Mouse (Mus musculus): ENCODE results near the gene Ggt5.

Ggt5 gene

DNA sequence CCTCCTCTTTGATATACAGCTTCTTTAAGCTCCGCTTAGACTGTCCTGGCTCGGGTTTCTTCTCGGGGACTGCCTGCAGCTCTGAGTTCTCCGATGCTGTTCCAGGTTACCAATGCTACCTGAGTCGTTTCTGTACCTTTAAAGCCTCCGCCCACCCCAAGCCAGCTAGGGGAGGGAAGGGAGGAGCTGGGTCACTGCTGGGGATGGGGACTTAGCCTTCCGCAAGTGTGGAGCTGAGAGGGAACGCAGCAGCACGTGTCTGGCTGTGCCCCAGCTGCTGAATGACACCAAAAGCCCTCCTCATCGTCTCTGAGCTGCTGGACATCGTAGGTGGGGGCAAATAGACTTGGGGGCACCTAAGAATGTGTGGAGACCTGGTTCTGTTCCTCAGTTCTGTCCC lies 20.7 kb upstream of the Ggt5 start:
- in situ Hi-C loops (cut with MboI), result no loop called here

DNA sequence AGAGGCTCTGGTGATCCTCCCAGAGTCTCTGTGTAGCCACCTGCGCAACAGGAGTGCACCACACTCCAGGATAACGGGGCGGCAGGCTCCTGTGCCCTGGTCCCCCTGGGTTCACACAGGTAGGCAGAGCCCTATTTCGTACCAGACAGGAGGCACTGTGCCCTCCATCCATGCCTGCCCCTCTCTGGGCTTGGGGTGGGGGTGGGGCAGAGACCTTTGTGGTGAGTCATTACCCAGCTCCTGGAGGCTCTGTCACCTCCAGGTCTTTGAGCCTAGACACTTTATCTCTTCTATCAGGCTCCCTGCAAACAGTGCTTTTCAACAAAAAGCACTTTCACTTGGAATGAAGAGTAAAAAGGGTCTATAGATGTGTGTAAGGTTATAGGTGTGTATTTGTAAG lies 20.3 kb upstream of the Ggt5 start:
- in situ Hi-C loops (cut with MboI), result no loop called here

DNA sequence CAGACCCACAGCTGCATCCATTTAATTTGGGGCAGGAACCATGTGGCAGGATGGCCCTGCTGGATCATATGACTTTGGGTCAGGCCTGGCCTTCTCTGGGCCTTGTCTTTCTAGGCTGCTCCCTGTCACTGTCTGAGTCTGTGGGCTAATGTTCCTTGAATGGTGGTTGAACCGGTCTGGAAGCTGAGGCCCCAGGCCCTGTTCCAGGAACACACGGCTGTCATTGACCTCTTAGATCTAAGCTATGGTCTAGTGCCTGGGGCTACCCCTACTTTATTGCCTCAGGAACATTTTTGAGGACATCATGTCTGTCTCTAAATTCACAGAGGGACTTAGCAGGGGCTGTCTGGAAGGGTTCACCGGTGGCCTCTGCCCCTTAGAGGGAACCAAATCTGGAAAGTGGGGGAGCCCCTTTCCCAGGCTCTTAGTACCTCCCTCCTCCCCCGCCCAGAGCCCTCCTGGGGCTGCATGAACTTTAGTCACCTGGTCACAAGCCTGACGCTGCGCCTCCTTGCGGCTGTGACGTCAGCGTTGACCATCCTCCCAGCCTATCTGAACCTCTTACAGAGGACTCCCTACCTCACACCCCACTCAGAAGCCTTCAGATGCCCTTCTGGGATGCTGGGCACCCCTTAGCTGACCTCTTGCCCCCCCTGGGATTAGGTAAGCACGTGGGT lies 18.0 kb upstream of the Ggt5 start:
- in situ Hi-C loops (cut with MboI), result no loop called here

DNA sequence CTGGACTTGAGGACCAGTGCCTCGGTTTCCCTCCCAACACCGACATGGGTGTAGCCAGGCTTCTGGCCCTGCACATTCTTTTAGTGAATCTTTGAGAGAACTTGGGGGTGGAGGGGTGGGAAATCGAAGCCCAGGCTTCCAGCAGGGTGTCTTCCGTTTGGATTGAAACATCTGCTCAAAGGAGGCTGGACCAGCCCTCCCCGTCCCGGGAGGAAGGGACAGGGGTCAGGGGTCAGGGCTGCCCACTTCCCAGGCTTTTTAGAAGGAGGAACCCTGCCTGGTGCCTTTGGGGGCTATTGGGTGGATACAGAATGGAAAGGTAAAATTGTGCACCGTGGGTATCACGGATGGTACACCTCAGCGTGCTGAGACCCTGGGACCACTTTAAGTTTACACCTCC lies 17.2 kb upstream of the Ggt5 start:
- in situ Hi-C loops (cut with MboI), result no loop called here

DNA sequence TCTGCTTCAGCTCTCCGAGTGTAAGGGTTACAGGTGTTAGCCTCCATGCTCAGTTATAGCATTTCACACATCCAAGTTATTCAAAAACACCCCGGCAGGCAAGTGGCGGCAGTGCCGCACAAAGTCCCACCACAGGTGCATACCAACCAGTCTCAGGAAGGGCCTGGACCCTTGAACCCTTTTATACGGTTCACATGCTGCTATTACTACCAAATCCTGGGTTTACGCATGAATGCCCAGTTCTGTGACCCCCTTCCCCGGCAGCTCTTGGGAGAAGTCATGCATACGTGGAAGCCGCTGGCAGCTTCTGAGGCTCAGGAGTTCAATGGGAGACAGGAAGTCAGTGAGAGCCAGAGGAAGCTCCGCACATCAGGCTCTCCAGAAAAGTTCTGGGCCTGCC lies 16.0 kb upstream of the Ggt5 start:
- in situ Hi-C loops (cut with MboI), result no loop called here

DNA sequence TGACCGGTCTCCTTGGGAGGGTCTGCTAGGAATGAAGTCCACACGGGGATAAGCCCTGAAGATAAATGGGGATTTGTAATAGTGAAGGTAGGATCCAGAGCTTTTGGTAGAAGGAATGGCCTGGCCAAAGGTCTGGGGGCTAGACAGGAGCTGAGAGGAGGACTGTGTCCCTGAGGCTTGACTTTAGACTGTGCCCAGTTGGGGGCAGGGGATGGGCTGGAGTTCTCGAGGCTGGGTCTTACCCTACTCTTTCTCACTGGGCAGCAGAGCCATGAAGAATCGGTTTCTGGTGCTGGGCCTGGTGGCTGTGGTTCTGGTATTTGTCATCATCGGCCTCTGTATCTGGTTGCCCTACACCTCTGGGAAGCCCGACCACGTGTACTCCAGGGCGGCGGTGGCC lies 15.2 kb upstream of the Ggt5 start:
- in situ Hi-C loops (cut with MboI), result no loop called here

DNA sequence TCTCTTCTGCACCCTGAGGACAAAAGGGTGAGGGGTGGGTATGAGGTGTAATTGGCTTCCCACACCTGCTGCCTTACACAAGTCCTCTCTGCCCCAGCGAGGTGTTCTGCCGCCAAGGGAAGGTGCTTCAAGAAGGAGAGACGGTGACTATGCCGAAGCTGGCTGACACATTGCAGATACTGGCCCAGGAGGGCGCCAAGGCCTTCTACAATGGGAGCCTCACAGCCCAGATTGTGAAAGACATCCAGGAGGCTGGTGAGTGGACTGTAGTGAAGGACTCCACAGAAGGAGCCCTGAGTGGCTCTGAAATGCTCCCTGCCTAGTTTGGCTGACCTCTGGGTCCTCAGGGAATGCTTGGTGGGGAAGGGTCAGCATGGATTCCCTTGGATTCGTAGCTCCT lies 10.0 kb upstream of the Ggt5 start:
- in situ Hi-C loops (cut with MboI), result no loop called here

DNA sequence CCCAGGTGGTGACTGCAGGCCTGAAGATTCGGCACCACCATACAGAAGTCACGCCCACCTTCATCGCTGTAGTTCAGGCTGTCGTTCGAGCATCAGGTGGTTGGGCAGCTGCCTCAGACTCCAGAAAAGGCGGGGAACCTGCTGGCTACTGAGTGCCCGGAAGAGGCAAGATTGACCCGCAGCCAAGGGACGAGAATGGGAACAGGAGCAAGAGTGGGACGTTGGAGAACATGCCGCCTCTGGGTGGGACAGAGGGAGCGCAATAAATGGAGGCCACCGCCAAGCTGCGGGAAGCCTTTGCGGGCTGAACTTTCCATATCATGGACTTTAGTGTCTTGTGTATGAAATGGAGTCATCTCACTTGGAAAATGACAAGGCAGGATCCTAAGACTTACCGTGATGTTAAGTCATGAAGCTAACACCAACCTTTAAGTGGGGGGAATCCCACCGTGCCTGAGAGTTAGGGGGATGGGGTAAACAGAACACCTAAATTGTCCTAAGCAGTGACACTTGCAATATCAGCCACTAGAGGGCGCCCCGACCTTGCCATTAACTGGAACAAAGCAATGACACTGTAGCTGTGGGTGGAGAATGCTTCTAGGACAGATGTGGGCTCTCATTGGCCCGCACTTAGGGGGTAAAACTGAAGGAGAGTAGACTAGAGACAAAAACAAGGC lies 3.1 kb upstream of the Ggt5 start:
- in situ Hi-C loops (cut with MboI), result loop anchor here (5.0 kb wide), 1 partner anchor 51 kb away; no protein-coding TSS in a partner anchor

DNA sequence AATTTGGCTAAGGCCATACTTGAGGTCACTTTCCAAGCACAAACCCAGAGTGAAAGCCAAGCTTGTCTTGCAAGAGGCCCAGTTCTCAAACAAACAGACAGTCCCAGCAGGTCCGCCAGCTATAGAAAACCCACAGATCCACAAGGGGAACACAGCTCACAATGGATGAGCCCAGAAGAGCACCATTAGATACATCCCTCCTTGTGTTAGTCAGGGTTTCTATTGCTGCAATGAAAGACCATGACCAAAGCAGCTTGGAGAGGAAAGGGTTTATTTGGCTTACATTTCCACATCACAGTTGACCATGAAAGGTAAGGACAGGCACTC lies 2.6 kb upstream of the Ggt5 start:
- in situ Hi-C loops (cut with MboI), result loop anchor here (5.0 kb wide), 1 partner anchor 51 kb away; no protein-coding TSS in a partner anchor

DNA sequence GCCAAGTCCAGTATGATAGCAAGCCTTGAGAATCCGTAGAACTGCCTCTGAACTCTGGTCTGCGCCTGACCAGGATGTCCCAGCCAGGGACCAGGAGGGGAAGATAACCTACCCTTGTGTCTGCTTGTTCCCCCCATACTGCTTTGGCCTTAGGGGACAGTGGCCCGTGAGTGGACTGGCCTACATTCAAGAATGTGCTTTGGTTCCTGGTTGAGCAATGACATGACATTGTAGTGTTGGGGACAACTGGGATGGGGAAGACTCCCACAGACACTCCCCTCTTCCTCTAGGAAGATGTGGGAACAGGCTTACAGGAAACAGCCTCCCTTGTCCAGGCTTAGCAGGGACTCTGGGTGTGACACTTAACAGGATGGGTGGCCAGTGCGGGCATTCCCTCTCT lies 1.4 kb upstream of the Ggt5 start:
- in situ Hi-C loops (cut with MboI), result loop anchor here (5.0 kb wide), 1 partner anchor 50 kb away; no protein-coding TSS in a partner anchor

DNA sequence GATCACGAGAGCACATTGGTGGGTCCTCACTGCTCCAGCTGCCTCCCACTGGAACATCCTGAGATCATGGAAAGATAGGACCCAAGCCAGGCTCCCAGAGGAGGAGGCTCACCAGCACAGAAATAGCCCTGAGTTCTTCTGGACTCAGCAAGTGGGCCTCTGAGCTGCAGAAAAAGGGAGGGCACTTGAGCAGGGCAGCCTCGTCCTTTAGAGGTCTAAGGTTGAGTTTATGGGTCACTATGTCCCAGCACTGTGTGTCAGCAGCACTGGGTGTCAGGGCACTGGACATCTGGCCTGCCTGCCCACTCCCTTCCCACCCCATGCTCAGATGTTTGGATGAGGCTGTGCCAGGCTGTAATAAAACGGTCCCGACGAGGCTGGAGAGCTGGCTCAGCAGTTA lies 804 bp upstream of the Ggt5 start:
- in situ Hi-C loops (cut with MboI), result loop anchor here (5.0 kb wide), 1 partner anchor 49 kb away; no protein-coding TSS in a partner anchor

DNA sequence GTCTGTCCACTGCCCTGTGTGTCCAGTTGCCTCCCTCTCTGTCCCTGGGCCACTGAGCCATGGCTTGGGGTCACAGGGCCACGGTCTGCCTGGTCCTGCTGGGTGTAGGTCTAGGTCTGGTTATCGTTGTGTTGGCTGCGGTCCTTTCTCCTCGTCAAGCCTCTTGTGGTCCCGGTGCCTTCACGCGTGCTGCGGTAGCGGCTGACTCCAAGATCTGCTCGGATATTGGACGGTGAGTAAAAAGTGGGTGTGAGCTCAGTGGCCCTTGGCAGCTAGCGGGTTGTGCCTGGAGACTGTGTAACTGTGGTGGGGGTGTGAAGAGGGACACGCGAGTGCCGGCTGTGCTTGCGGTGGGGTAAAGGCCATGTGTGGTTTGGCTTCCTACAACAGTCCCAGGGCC lies 511 bp downstream of the Ggt5 start:
- in situ Hi-C loops (cut with MboI), result loop anchor here (5.0 kb wide), 1 partner anchor 48 kb away; no protein-coding TSS in a partner anchor

DNA sequence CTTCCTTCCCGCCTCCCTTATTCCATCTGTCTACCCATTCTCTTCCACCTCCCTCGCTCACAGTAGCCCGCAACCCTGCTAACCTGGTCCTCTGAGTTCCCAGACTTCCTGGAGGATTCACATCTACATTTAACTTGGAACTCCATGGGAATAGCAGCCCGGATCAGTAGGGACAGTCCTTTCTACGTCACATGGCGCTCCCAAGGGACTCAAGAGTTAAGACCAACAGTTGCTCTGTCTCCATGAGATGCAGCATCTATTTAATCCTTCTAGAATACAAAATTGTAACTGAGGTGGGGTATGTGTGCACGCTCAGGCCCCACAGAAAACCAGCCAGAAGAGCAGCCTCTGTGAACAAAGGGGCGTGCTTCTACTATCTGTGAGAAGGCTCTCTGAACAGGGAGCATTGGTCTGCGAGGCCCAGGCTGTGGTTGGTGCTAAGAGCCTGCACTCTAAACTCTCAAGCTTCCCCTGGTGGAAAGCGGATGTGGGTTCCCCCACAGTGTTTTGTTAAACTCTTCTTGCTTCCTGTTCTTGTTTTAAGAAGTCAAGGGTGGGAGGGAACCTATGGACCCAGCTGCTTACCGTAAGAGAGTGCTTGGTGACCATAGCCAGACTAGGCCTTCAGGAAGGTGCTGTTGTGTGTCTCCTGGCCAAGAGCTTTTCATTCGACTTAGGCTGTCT lies 2.2 kb downstream of the Ggt5 start:
- in situ Hi-C loops (cut with MboI), result no loop called here

DNA sequence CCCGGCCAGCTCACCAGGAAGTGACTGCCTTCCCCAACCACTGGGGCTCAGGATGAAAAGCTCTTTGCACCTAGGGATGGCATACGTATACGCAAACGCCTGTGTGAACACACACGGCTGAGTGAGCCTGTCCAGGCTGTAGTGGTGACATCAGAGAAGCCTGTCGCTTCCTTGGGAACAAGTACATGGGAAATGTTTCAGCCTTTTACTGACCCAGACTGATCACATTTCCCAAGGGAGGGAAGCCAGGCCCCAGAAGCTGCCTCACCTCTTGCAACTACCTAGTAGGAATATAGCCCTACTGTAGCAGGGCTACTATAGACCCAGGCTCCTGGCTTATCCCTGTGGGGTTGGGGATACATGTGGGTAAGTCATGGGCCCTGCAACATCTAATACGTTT lies 3.4 kb downstream of the Ggt5 start:
- in situ Hi-C loops (cut with MboI), result no loop called here

DNA sequence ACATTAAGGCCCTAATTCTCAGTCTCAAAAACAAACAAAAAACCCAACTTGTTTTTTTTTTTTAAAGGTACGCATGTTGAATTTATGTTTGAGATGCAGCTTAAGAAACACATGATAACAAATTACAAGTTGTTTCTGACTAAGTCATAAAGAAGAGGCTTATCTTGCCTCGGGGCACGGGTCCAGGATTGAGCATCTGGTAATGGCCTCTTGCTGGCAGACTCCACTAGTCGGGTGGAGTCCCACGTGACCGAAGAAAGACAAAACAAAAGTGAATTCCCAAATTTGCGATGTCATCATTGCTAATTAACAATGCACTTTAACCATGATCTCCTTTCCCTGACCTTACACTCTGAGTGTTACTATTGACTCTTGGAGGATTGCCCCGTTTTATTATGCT lies 6.8 kb downstream of the Ggt5 start:
- in situ Hi-C loops (cut with MboI), result no loop called here

DNA sequence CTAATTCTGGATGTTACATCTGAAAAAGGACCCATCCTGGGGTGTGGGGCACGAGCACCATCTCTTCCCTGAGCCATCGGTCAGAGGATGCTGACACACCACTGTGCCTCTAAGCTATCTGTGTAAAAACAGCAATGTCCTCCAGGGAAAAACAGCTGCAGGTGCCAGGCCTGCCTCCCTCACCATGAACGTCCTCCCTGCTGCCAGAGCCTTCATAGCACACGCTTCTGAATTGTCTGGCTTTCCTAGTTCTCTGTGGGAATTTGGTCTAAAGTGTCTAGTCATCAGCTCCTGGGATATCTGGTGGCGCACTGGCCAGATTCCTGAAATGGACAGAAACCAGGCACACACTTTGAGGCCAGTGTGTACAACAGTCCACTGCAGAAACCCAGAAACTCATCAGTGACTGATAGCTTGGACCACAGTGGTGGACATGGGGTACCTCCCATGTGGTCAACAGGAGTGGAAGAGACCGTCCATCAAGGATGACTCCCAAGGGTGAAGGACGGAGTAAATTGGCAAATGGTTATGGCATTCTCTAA lies 11.1 kb downstream of the Ggt5 start:
- in situ Hi-C loops (cut with MboI), result no loop called here

DNA sequence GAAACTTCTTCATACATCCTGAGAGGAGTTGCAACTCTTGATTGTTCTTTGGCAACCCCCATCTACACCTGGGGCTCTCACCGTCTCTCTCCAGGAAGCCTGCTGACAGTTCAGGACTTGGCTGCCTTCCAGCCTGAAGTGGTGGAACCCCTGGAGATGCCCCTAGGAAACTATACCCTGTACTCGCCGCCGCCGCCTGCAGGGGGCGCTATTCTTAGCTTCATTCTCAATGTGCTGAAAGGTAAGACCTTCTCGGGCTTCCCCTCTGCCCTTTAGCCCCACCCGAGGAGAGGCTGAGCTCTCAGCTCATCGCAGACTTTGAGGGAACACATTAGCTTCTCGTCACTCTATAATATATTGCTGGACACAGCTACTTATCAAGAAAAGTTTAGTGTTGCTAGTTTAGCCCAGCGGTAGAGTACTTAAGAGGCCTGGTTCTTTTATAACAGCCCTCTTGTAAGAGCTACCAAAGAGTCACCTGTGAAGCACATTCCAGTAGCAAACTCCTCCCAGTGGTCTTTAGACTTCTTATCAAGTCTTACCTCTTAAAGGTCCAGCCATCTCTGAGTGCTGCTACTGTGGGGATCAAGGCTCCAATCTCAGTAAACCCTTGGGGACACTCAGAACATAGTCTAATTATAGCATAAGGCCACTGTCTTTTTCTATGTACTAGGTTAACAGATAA lies 16.2 kb downstream of the Ggt5 start:
- in situ Hi-C loops (cut with MboI), result no loop called here

DNA sequence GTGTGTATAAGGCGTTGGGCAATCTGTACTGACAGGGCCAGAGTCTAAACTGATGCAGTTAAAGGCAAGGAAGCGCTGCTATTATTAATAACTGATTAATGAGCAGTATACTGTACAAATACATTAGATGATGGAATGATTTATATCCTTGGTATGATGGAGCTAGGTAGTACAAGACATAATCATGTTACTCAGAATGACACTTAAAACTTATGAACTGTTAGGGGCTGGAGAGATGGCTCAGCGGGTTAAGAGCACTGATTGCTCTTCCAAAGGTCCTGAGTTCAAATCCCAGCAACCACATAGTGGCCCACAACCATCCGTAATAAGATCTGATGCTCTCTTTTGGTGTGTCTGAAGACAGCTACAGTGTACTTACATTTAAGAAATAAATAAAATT lies 18.1 kb downstream of the Ggt5 start:
- in situ Hi-C loops (cut with MboI), result no loop called here

DNA sequence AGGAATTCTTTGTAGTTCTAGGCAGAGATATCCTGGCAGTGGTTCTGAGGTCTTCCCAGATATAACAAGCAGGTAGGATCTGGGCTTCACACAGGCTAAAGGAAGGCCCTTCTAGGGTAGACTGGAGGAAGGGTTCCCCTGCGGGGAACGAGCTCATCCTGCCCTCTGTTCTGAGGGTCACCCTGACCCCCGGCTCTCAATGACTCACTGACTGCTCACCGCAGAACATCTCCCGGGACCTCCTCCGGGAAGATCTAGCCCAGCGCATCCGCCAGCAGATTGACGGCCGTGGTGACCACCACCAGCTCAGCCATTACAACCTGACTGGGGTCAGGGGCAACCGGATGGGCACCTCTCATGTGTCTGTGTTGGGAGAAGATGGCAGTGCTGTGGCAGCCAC lies 19.8 kb downstream of the Ggt5 start:
- in situ Hi-C loops (cut with MboI), result no loop called here

DNA sequence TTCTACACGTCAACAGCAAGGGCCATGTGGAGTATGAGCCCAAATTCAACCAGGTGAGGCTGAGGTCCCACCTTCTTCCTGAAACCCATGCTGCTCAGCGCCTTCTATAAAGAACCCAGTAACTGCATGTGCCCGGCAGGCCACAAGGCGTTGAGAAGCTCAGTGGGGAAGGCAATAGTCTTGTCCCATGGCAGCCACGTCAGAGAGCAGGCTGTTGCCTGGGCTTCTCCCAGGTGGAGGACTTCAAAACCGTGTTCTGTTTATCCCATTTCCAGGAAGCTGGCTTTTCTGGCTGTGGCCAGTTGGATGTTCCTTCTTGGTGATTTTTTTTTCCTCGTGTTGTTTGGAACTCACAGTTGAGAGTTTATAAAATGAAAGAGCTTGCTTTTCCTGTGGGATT lies 21.3 kb downstream of the Ggt5 start:
- in situ Hi-C loops (cut with MboI), result no loop called here

DNA sequence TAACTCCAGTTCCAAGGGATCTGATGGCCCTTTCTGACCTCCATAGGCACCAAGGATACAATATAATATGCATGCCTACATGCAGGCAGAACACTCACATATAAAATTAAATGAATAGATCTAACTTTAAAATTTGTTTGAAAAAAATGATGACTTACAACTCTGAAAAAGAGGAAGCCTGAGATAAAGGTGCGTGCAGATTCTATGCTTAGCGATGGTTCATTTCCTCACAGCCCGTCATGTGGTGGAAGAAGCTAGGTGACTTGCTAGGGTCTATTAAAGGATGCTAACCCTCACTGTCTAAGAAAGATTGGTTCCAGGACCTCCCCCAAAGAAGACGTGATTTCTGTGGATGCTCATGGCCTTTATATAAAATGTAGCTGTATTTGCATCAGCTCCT lies 26.9 kb downstream of the Ggt5 start:
- in situ Hi-C loops (cut with MboI), result no loop called here

DNA sequence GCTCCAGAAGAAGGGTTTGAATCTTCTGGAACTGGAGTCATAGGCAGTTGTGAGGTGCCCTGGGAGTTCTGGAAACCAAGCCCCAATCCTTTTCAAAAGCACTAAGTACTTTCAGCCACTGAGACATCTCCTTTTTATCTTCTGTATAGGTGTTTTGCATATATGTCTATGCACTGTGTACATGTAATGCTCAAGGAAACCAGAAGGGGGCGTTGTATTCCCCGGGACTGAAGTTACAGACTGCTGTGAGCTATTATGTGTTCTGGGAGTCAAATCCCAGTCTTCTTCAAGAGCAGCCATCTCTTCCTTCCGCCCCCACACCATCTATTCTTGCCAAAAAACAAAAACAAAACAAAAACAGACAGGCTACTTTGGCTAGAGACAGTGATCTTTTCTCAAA lies 31.7 kb downstream of the Ggt5 start:
- in situ Hi-C loops (cut with MboI), result no loop called here

All from mature B cell (primary cell).